Mouse (Mus musculus): Measurements from ENCODE around the gene Nrxn2. TPM values are rescaled to one million over a fixed set of nuclear protein-coding genes. Genes with fewer than 3 reads are reported as not detected.

The Nrxn2 gene
- polyA plus RNA-seq, 1 experiment from 2014 or later, result 0.66 TPM

GRCm38 (mm10) chr19:6416894-6417761 is 1.4 kb upstream of the Nrxn2 start:
- Histone ChIP-seq H3K4me3 (ENCODE audit: control insufficient read depth in 1 of 2, insufficient read depth in 1 of 2, low read depth in 1 of 2, low read length in 2 of 2) (no peak overlapping the region), H3K27ac (replicated peaks in 1 of 2; ENCODE audit: control insufficient read depth in 1 of 2, insufficient read depth in 1 of 2, low read depth in 2 of 2, low read length in 2 of 2) (no peak overlapping the region), H3K27me3 (ENCODE audit: control insufficient read depth, insufficient read depth, low read length) (peaks cover 56% of the 10 kb centered on the region), H3K36me3 (ENCODE audit: control insufficient read depth, insufficient read depth, low read length) (no peaks in the 10 kb centered on the region), H3K9ac (ENCODE audit: low read length) (no peak overlapping the region), H3K4me1 (ENCODE audit: control insufficient read depth in 2 of 2, insufficient read depth in 2 of 2, low read length in 2 of 2) (peaks cover 8 to 18% of the 10 kb centered on the region in 2 experiments; a peak in 3 of 4 replicates), H3K4me2 (ENCODE audit: low read length) (no peak overlapping the region), H3K9me3 (ENCODE audit: control insufficient read depth, low read length) (no peaks in the 10 kb centered on the region)
- no peak for ATAC-seq (ENCODE audit: insufficient number of reproducible peaks, insufficient read depth, low FRiP score, low read depth)
- 66% methylated on average over 12 of the region's 12 CpGs for WGBS

GRCm38 (mm10) chr19:6418984-6419692 is 607 bp downstream of the Nrxn2 start:
- Histone ChIP-seq H3K4me1 (ENCODE audit: control insufficient read depth in 2 of 2, insufficient read depth in 2 of 2, low read length in 2 of 2) (peaks cover 5 to 18% of the 10 kb centered on the region in 2 experiments; a peak in 3 of 4 replicates), H3K27ac (replicated peaks in 1 of 2; ENCODE audit: control insufficient read depth in 1 of 2, insufficient read depth in 1 of 2, low read depth in 2 of 2, low read length in 2 of 2) (no peak overlapping the region), H3K27me3 (ENCODE audit: control insufficient read depth, insufficient read depth, low read length) (peaks cover 76% of the 10 kb centered on the region), H3K9ac (ENCODE audit: low read length) (no peak overlapping the region), H3K9me3 (ENCODE audit: control insufficient read depth, low read length) (no peaks in the 10 kb centered on the region), H3K4me2 (ENCODE audit: low read length) (peak overlapping the region; percentile 90), H3K4me3 (ENCODE audit: control insufficient read depth in 1 of 2, insufficient read depth in 1 of 2, low read depth in 1 of 2, low read length in 2 of 2) (peak overlapping the region in 1 of 2 experiments; percentile 51; a peak in 2 of 4 replicates), H3K36me3 (ENCODE audit: control insufficient read depth, insufficient read depth, low read length) (no peaks in the 10 kb centered on the region)
- no peak for ATAC-seq (ENCODE audit: insufficient number of reproducible peaks, insufficient read depth, low FRiP score, low read depth)
- WGBS, result 13% methylated on average over 21 of the region's 23 CpGs

GRCm38 (mm10) chr19:6419805-6420310 is 1.3 kb downstream of the Nrxn2 start:
- Histone ChIP-seq H3K27me3 (ENCODE audit: control insufficient read depth, insufficient read depth, low read length) (peaks cover 83% of the 10 kb centered on the region), H3K36me3 (ENCODE audit: control insufficient read depth, insufficient read depth, low read length) (no peaks in the 10 kb centered on the region), H3K4me2 (ENCODE audit: low read length) (no peak overlapping the region), H3K4me1 (ENCODE audit: control insufficient read depth in 2 of 2, insufficient read depth in 2 of 2, low read length in 2 of 2) (peaks cover 5 to 18% of the 10 kb centered on the region in 2 experiments; a peak in 3 of 4 replicates), H3K9ac (ENCODE audit: low read length) (no peak overlapping the region), H3K27ac (replicated peaks in 1 of 2; ENCODE audit: control insufficient read depth in 1 of 2, insufficient read depth in 1 of 2, low read depth in 2 of 2, low read length in 2 of 2) (no peak overlapping the region), H3K4me3 (ENCODE audit: control insufficient read depth in 1 of 2, insufficient read depth in 1 of 2, low read depth in 1 of 2, low read length in 2 of 2) (no peak overlapping the region), H3K9me3 (ENCODE audit: control insufficient read depth, low read length) (no peaks in the 10 kb centered on the region)
- 55% methylated on average over 8 of the region's 9 CpGs for WGBS
- ATAC-seq (ENCODE audit: insufficient number of reproducible peaks, insufficient read depth, low FRiP score, low read depth), result no peak

- no peak overlapping the region for H3K4me2 ChIP-seq (ENCODE audit: low read length)
- no peak for ATAC-seq (ENCODE audit: insufficient number of reproducible peaks, insufficient read depth, low FRiP score, low read depth)
- no peak overlapping the region for H3K4me3 ChIP-seq (ENCODE audit: control insufficient read depth in 1 of 2, insufficient read depth in 1 of 2, low read depth in 1 of 2, low read length in 2 of 2)
- no peak overlapping the region for H3K27ac ChIP-seq (replicated peaks in 1 of 2; ENCODE audit: control insufficient read depth in 1 of 2, insufficient read depth in 1 of 2, low read depth in 2 of 2, low read length in 2 of 2)
- H3K27me3 ChIP-seq (ENCODE audit: control insufficient read depth, insufficient read depth, low read length), result peaks cover 91% of the 10 kb centered on the region
- H3K9me3 ChIP-seq (ENCODE audit: control insufficient read depth, low read length), result no peaks in the 10 kb centered on the region
- no peak overlapping the region for H3K9ac ChIP-seq (ENCODE audit: low read length)
- peaks cover 5 to 13% of the 10 kb centered on the region in 2 experiments; a peak in 2 of 4 replicates for H3K4me1 ChIP-seq (ENCODE audit: control insufficient read depth in 2 of 2, insufficient read depth in 2 of 2, low read length in 2 of 2)
- no peaks in the 10 kb centered on the region for H3K36me3 ChIP-seq (ENCODE audit: control insufficient read depth, insufficient read depth, low read length)
- 57% methylated on average over 19 of the region's 19 CpGs for WGBS
Measured at GRCm38 (mm10) chr19:6420481-6421210, 2.1 kb downstream of the Nrxn2 start.

GRCm38 (mm10) chr19:6421211-6421590 is 2.7 kb downstream of the Nrxn2 start:
- no peak overlapping the region for H3K27ac ChIP-seq (replicated peaks in 1 of 2; ENCODE audit: control insufficient read depth in 1 of 2, insufficient read depth in 1 of 2, low read depth in 2 of 2, low read length in 2 of 2)
- ATAC-seq (ENCODE audit: insufficient number of reproducible peaks, insufficient read depth, low FRiP score, low read depth), result no peak

GRCm38 (mm10) chr19:6422014-6422413 is 3.5 kb downstream of the Nrxn2 start:
- Histone ChIP-seq H3K27ac (replicated peaks in 1 of 2; ENCODE audit: control insufficient read depth in 1 of 2, insufficient read depth in 1 of 2, low read depth in 2 of 2, low read length in 2 of 2) (no peak overlapping the region), H3K9ac (ENCODE audit: low read length) (no peak overlapping the region), H3K9me3 (ENCODE audit: control insufficient read depth, low read length) (no peaks in the 10 kb centered on the region), H3K27me3 (ENCODE audit: control insufficient read depth, insufficient read depth, low read length) (peaks cover 99% of the 10 kb centered on the region), H3K4me3 (ENCODE audit: control insufficient read depth in 1 of 2, insufficient read depth in 1 of 2, low read depth in 1 of 2, low read length in 2 of 2) (no peak overlapping the region), H3K4me2 (ENCODE audit: low read length) (no peak overlapping the region), H3K4me1 (ENCODE audit: control insufficient read depth in 2 of 2, insufficient read depth in 2 of 2, low read length in 2 of 2) (peaks cover 0 to 6% of the 10 kb centered on the region in 2 experiments; a peak in 2 of 4 replicates), H3K36me3 (ENCODE audit: control insufficient read depth, insufficient read depth, low read length) (no peaks in the 10 kb centered on the region)
- ATAC-seq (ENCODE audit: insufficient number of reproducible peaks, insufficient read depth, low FRiP score, low read depth), result no peak
- 70% methylated on average over 7 of the region's 7 CpGs for WGBS

More at GRCm38 (mm10) chr19:6421211-6421590, 2.7 kb downstream of the Nrxn2 start:
- Histone ChIP-seq H3K4me1 (ENCODE audit: control insufficient read depth in 2 of 2, insufficient read depth in 2 of 2, low read length in 2 of 2) (peaks cover 3 to 9% of the 10 kb centered on the region in 2 experiments; a peak in 2 of 4 replicates), H3K27me3 (ENCODE audit: control insufficient read depth, insufficient read depth, low read length) (peaks cover 97% of the 10 kb centered on the region), H3K9ac (ENCODE audit: low read length) (no peak overlapping the region), H3K36me3 (ENCODE audit: control insufficient read depth, insufficient read depth, low read length) (no peaks in the 10 kb centered on the region), H3K4me3 (ENCODE audit: control insufficient read depth in 1 of 2, insufficient read depth in 1 of 2, low read depth in 1 of 2, low read length in 2 of 2) (no peak overlapping the region), H3K4me2 (ENCODE audit: low read length) (no peak overlapping the region), H3K9me3 (ENCODE audit: control insufficient read depth, low read length) (no peaks in the 10 kb centered on the region)
- 62% methylated on average over 9 of the region's 9 CpGs for WGBS

- no peak for ATAC-seq (ENCODE audit: insufficient number of reproducible peaks, insufficient read depth, low FRiP score, low read depth)
- no peak overlapping the region for H3K4me3 ChIP-seq (ENCODE audit: control insufficient read depth in 1 of 2, insufficient read depth in 1 of 2, low read depth in 1 of 2, low read length in 2 of 2)
- 82% methylated on average over 16 of the region's 16 CpGs for WGBS
Measured at GRCm38 (mm10) chr19:6423241-6423640, 4.7 kb downstream of the Nrxn2 start.

More at GRCm38 (mm10) chr19:6423241-6423640, 4.7 kb downstream of the Nrxn2 start:
- no peaks in the 10 kb centered on the region for H3K9me3 ChIP-seq (ENCODE audit: control insufficient read depth, low read length)
- peaks cover 100% of the 10 kb centered on the region for H3K27me3 ChIP-seq (ENCODE audit: control insufficient read depth, insufficient read depth, low read length)
- peaks cover 0 to 10% of the 10 kb centered on the region in 2 experiments; a peak in 3 of 4 replicates for H3K4me1 ChIP-seq (ENCODE audit: control insufficient read depth in 2 of 2, insufficient read depth in 2 of 2, low read length in 2 of 2)
- no peaks in the 10 kb centered on the region for H3K36me3 ChIP-seq (ENCODE audit: control insufficient read depth, insufficient read depth, low read length)
- H3K9ac ChIP-seq (ENCODE audit: low read length), result no peak overlapping the region
- no peak overlapping the region for H3K4me2 ChIP-seq (ENCODE audit: low read length)
- H3K27ac ChIP-seq (replicated peaks in 1 of 2; ENCODE audit: control insufficient read depth in 1 of 2, insufficient read depth in 1 of 2, low read depth in 2 of 2, low read length in 2 of 2), result no peak overlapping the region
